Mouse (Mus musculus): ENCODE measurements around the gene Hist1h2ad. TPM values are rescaled to one million over a fixed set of nuclear protein-coding genes. Genes with fewer than 3 reads are reported as not detected.

Hist1h2ad gene
- total RNA-seq, 2 experiments from 2014 or later: 16.0 to 20.6 TPM

DNA sequence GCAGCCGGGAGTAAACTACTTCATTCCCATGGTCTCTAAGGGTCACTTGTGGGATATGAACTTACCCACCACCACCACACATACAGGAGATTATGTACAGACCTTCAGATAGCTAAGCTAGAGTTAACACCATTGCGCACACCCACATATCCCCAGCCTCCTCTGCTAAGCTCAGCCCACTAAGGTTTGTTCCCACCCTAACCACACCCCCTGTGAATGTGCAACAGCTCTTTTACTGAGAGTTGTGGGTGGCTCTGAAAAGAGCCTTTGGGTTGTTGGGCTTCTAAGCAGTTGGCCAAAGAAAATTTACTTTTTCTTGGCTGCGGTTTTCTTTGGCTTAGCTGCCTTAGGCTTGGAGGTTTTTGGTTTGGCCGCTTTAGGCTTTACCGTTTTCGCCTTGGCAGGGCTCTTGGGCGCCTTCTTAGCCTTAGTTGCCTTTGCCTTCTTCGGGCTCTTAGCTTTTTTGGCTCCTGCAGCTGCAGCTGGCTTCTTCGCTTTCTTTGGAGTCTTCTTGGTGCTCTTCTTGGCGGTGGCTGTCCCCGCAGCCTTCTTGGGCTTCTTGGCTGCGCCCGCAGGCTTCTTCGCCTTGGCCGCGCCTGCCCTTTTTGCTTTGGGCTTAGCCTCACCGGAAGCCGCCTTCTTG, 47.5 kb downstream of the Hist1h2ad start:
- peak; percentile 55 for DNase-seq

DNA sequence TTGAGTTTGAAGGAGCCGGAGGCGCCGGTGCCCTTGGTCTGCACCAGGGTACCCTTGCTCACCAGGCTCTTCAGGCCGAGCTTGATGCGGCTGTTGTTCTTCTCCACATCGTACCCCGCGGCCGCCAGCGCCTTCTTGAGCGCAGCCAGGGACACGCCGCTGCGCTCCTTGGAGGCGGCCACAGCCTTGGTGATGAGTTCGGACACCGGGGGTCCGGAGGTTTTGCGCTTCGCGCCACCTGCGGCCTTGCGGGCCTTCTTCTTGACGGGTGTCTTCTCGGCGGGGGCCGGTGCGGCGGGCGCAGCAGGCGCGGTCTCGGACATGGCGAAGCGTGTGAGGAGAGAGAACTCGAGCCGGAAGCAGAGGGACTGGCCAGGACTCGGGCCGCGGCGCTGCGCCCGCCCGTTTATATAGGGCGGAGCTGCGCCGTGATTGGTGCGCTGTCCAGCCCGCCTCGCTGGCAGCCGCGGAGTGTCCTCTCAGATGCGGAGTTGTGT, 48.0 kb downstream of the Hist1h2ad start, which contains the start of gene Hist1h1e:
Gene Hist1h1e, minus strand, starts transcription at position 384 of the 497 bp plus-strand sequence.
- peak; percentile 93 for DNase-seq

DNA sequence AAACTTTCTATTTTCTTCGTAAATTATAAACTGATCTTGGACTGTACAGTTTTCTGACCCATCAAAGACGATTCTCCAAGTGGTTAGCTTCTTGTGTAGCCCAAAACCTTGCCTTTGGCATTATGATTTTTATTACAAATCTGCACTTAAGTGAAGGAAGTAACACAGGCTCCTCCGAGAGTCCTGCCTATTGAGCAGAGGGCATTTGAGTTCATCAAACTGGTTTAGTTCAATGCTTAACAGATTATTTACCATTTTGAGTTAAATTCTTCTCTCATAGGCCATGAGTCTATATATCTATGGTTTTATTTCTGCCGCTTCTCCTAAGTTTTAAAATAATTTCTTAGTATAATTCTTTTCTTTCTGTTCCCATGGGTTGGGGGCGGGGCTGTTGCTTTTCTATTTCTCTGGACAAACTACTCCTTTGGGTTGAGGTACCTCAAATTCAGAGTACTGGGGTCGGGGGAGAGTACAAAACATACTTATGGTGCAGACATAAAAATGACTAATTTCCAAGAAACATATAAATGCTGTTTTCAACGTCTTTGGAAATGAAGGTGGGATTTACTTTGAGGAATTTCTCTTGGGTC, 48.8 kb downstream of the Hist1h2ad start:
- DNase-seq: peak; percentile 8

Small RNAs within 50 kb of the gene (microRNA-seq; reads per million reads assigned to microRNA genes)
- gene Gm44297: 0 reads per million in 2 experiments
- gene Gm44359: 0 reads per million in 2 experiments
- gene Gm44394: 0 reads per million in 2 experiments

Other genes starting within 250 kb of the Hist1h2ad start
- 10 to 100 TPM; 13.2 to 20.8 TPM for gene Zfp322a, start 205.2 kb upstream of the Hist1h2ad start, total RNA-seq (2021)
- gene Abt1, start 150.5 kb upstream of the Hist1h2ad start, total RNA-seq (2021): 1 to 10 TPM; 4.8 to 5.3 TPM
- gene Btn1a1, start 108.5 kb upstream of the Hist1h2ad start, total RNA-seq (2021): not detected
- under 1 TPM in 1 of 2 experiments, not detected in 1; 0.11 TPM for gene Btn2a2, start 85.5 kb upstream of the Hist1h2ad start, total RNA-seq (2021)
- 100 to 1,000 TPM; 473 to 507 TPM for gene Hist1h4h, start 43.3 kb upstream of the Hist1h2ad start, total RNA-seq (2021)
- gene Hist1h2af, start 40.5 kb upstream of the Hist1h2ad start, total RNA-seq (2021): 100 to 1,000 TPM; 189 to 190 TPM
- gene Hist1h3g, start 39.0 kb upstream of the Hist1h2ad start, total RNA-seq (2021): 10 to 100 TPM; 58.4 to 59.9 TPM
- gene Hist1h2bh, start 31.0 kb upstream of the Hist1h2ad start, total RNA-seq (2021): 10 to 100 TPM; 11.8 to 13.3 TPM
- gene Hist1h3f, start 30.3 kb upstream of the Hist1h2ad start, total RNA-seq (2021): 10 to 100 TPM; 53.8 to 66.7 TPM
- gene Hist1h4f, start 22.7 kb upstream of the Hist1h2ad start, total RNA-seq (2021): 100 to 1,000 TPM; 285 to 328 TPM
- gene Hist1h1d, start 21.1 kb upstream of the Hist1h2ad start, total RNA-seq (2021): 10 to 100 TPM; 17.8 to 19.5 TPM
- 100 to 1,000 TPM; 121 to 135 TPM for gene Hist1h3e, start 12.0 kb upstream of the Hist1h2ad start, total RNA-seq (2021)
- 10 to 100 TPM; 34.2 to 37.9 TPM for gene Hist1h2ae, start 3.2 kb upstream of the Hist1h2ad start, total RNA-seq (2021)
- 100 to 1,000 TPM; 245 to 257 TPM for gene Hist1h2bg, start 3.0 kb upstream of the Hist1h2ad start, total RNA-seq (2021)
- gene Hist1h2bf, start 185 bp upstream of the Hist1h2ad start, total RNA-seq (2021): 100 to 1,000 TPM; 121 to 140 TPM
- gene Hist1h3d, start 1.4 kb downstream of the Hist1h2ad start, total RNA-seq (2021): 10 to 100 TPM; 25.8 to 30.6 TPM
- 100 to 1,000 TPM; 165 to 171 TPM for gene Hist1h4d, start 7.2 kb downstream of the Hist1h2ad start, total RNA-seq (2021)
- 10 to 100 TPM; 36.6 to 38.0 TPM for gene Hist1h2be, start 46.7 kb downstream of the Hist1h2ad start, total RNA-seq (2021)
- gene Hist1h1e, start 48.2 kb downstream of the Hist1h2ad start, total RNA-seq (2021): 100 to 1,000 TPM; 182 to 186 TPM
- gene Hist1h2ac, start 109.6 kb downstream of the Hist1h2ad start, total RNA-seq (2021): 1 to 10 TPM; 6.3 to 6.7 TPM
- gene Hist1h2bc, start 109.8 kb downstream of the Hist1h2ad start, total RNA-seq (2021): 10 to 100 TPM; 87.0 to 92.4 TPM
- under 1 TPM; 0.59 to 0.63 TPM for gene Hist1h1t, start 121.4 kb downstream of the Hist1h2ad start, total RNA-seq (2021)
- gene Hist1h4c, start 124.1 kb downstream of the Hist1h2ad start, total RNA-seq (2021): 100 to 1,000 TPM; 153 to 157 TPM
- gene Hfe, start 136.5 kb downstream of the Hist1h2ad start, total RNA-seq (2021): 1 to 10 TPM; 8.1 to 9.5 TPM
- gene Hist1h1c, start 164.4 kb downstream of the Hist1h2ad start, total RNA-seq (2021): 100 to 1,000 TPM; 361 to 459 TPM
- 10 to 100 TPM; 86.2 to 86.5 TPM for gene Hist1h3c, start 171.2 kb downstream of the Hist1h2ad start, total RNA-seq (2021)
- 100 to 1,000 TPM; 106 to 125 TPM for gene Hist1h2bb, start 172.4 kb downstream of the Hist1h2ad start, total RNA-seq (2021)
- gene Hist1h2ab, start 176.7 kb downstream of the Hist1h2ad start, total RNA-seq (2021): 100 to 1,000 TPM; 187 to 217 TPM
- 100 to 1,000 TPM; 213 to 261 TPM for gene Hist1h3b, start 177.9 kb downstream of the Hist1h2ad start, total RNA-seq (2021)
- 100 to 1,000 TPM; 131 to 149 TPM for gene Hist1h4b, start 182.6 kb downstream of the Hist1h2ad start, total RNA-seq (2021)
- 100 to 1,000 TPM; 140 to 160 TPM for gene Hist1h4a, start 186.8 kb downstream of the Hist1h2ad start, total RNA-seq (2021)
- 100 to 1,000 TPM; 159 to 176 TPM for gene Hist1h3a, start 188.0 kb downstream of the Hist1h2ad start, total RNA-seq (2021)
- 100 to 1,000 TPM; 124 to 147 TPM for gene Hist1h1a, start 189.3 kb downstream of the Hist1h2ad start, total RNA-seq (2021)
- not detected for gene Trim38, start 195.5 kb downstream of the Hist1h2ad start, total RNA-seq (2021)
- under 1 TPM in 1 of 2 experiments, not detected in 1; 0.11 TPM for gene Slc17a2, start 232.6 kb downstream of the Hist1h2ad start, total RNA-seq (2021)